Mouse (Mus musculus) layer of hippocampus, adult 9-11 months (tissue): ENCODE results near the gene Cygb.
A peak's percentile ranks its signal among the peaks of the same experiment; 100 is the strongest.

Source experiments
- DNase-seq: peaks from one replicate; pipeline ENCODE4 v3.0.0; 2022

Gene Cygb

GRCm38 (mm10) chr11:116630171-116630965, 23.7 kb downstream of the Cygb start:
- no peak for DNase-seq

- no peak for DNase-seq
These were observed 24.6 kb downstream of the Cygb start for GRCm38 (mm10) chr11:116629472-116629871.

GRCm38 (mm10) chr11:116628712-116629111, 25.4 kb downstream of the Cygb start:
- DNase-seq, result peak; percentile 84

- DNase-seq, result no peak
These were observed 26.8 kb downstream of the Cygb start for GRCm38 (mm10) chr11:116627072-116628020.

DNA sequence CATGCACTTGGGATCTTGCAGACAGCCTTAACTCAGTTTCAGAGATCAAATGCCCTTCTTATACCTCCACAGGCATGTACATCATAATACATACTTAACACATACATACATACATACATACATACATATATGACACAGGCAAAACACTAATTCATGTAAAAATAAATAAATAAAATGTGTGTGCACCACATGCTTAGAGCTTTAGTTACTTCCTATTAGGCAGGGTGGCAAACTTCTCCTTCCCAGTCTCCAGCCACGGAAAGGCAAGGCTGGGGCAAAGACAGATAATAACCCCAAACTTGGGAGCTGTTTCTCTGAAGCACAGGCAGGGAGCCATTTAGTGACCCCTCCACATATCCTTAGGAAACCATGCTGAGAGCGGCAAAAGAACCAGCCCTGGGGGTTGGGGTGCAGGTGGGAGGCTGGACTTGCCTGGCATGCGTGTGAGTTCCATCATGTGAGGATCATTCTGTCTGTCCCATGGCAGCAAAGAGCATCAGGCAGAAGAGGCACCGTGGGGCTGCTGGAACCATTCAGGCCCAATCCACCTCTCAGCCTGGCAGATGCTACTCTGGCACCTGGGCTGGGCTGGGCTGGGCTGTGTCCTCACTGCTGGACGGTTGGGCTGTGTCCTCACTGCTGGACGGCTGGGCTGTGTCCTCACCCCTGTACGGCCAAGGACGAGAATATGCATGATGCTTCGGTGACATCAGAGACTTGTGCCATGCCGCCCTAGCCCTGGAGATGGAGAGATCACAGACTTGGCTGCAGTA, 27.6 kb downstream of the Cygb start, which contains the start of gene Rhbdf2:
Gene Rhbdf2 (minus strand): TSS at position 721 of the 773 bp plus-strand sequence.
- no peak for DNase-seq

DNA sequence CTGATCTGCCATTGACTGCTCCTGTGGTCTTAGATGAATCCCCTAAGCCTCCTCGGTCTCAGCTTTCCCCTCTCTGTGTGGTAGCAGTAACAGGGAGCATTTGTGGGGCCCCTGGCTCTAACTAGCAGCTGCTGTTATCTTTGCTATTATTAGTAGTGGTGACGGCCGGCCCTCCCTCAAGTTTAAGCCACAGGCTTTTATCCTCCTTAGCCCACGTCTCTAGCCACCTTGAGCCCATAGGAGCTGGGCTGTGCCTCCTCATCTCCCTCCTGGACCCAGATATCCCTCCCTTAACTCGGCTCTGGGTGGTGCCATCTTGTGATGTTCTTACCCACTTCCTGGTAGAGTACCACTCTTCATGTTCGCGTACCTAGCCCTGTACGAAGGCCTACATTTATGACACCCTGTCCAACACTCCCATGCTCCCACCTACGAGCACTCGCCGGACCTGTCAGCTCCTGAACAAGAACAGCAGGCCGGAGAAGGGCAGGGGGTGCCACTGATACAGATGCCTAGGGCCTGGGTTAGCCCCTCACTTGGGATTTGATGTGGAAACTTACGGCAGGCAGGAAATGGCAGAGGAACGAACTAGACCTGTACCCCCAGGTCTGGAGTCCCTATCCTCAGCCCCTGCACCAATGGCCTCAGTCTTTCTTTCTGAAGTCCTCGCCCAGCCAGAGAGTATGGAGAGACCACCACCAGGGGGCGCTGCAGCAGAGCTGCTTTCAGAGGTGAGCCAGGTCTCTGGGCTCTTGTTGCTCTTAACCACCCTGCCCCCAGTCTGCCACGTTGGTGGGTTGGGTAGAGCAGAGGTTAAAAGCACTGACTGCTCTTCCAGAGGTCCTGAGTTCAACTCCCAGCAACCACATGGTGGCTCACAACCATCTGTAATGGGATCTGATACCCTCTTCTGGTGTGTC, 28.8 kb downstream of the Cygb start:
- DNase-seq, result no peak

DNA sequence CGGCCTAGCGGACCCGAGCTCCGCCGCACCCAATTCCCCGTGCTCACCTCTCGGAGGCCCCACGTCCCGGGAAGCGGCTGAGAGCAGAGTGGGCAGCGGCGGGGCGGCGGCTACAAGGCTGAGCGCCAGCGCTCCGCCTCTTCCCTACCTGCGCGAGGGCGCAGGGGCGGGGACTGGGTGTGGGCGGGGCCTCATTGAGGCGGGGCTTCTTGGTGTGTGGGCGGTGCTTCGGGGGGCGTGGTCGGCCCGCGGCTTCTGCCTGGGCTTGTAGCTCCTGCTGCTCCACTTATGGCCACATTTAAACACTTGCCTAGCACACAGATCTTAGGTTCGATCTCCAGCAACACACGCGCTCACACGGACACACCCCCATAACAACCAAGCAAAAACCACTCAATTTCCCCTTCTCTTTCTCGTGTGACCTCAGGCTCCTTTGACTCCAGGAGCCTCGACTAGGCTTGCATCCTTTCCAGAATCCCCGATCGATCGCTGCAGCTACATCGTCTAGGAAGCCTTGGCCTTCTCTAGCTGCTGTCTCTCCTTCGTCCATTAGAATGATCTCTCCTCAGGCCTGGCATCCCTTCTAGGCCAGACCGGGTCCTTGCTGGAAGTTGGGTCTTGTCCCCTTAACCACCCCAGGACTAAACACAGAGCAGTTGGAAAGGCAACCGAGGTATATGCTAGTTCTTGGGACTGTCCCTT, 29.8 kb downstream of the Cygb start:
- DNase-seq, result peak; percentile 35

GRCm38 (mm10) chr11:116623281-116624124, 30.6 kb downstream of the Cygb start:
- DNase-seq, result no peak

DNA sequence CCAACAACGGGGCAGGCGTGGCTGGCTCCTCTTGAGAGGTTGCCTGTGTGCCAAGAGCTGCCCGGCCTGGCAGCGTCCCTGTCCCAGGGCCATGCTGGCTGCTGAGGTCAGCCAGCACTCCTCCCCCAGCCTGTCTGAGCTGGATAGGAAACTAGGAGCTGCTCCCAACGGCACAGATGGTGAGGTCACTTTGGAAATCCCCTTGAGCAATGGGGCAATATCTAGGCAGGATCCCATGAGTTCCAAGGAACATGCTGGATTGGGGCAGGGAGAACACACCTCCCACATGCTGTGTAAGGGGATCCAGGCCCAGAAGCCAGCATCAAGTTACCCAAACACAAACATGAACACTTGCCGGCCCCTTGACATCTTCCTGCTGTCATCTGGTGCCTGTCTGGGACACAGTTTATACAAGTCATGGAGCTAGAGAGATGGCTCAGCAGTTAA, 32.8 kb downstream of the Cygb start:
- peak; percentile 50 for DNase-seq

DNA sequence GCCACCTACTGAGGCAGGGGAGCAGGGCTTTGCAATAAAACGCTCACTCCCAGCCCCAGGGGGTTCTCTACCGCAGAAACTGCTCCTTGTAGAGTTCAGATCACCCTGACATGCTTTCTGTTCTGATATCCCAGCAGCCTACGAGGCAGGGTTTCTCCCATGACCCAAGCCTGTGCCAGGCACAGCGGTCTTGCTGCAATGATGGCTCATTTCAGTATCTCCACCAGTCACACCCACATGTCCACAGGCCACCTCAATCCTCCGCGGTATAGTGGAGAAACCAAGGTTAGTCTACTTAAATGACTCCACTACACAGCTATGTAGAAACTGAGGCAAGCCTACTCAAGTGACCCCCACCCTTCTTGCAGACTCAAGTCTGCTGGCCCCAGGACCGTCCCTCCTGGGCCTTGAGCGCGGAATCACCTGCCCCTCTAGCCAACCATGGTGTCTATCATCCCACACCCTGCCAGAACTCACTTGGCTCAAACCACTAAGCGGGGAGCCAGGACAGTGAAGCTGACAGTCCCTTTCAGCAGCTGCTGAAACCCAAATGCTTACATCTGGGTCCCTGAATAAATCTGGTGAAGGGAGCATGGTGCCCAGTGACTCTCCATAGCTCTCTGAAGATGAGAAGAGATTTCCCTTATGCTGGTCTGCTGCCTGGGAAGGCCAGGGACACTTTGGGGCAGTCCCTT, 33.4 kb downstream of the Cygb start:
- no peak for DNase-seq

- DNase-seq, result no peak
These were observed 34.0 kb downstream of the Cygb start for GRCm38 (mm10) chr11:116620073-116620472.

- DNase-seq, result no peak
These were observed 34.6 kb downstream of the Cygb start for GRCm38 (mm10) chr11:116619561-116619960.

GRCm38 (mm10) chr11:116619156-116619555, 35.0 kb downstream of the Cygb start:
- no peak for DNase-seq

DNA sequence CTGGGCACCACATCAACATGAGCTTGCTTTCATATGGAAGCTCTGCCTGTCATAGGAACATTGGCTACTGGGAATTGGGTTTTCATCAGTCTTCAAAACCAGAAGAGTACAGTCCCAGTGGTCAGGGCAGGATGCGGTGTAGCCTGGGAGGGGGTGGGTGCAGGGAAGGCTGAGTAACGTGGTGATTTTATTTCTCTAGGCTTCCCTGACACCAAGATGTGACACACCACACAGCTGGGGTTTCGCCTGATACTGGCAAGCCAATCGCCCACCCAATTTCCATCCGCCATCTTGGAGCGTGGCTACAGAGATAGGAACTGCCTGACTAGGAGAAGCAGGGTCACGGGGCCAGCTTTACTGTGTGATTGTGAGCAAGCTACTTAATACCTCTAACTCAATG, 35.4 kb downstream of the Cygb start:
- no peak for DNase-seq

GRCm38 (mm10) chr11:116617641-116618040, 36.5 kb downstream of the Cygb start:
- DNase-seq, result peak; percentile 56

DNA sequence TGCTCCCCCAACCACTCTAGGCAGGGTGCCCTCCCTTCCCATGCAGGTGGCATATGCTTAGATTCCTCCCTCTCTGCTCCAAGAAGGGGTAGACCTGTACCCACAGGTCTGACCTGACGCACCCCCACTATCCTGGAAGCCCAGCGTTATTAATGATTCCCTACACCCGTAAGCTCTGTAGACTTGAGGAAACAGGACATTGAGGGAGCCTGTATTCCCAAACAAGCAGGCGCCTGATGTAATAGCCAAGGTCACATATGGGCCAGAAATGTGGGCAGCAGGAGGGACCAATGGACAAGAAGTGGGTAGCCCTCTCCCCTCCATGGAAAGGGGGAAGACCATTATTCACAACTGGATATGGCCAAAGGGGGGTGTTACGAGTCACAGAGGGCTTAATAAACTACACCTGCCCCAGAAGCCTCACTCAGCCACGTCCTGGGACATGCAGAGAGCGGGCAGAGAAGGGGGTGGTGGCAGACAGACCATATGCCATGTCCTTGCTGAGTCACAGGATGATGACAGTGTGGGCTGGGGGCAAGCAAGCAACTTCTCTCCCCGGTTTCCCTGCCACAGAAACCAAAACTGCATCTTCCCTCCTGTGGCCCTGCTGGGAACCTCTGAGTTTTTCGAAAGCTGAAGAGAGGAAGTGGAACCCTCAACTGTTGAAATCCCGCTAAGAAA, 37.5 kb downstream of the Cygb start:
- DNase-seq, result peak; percentile 32

DNA sequence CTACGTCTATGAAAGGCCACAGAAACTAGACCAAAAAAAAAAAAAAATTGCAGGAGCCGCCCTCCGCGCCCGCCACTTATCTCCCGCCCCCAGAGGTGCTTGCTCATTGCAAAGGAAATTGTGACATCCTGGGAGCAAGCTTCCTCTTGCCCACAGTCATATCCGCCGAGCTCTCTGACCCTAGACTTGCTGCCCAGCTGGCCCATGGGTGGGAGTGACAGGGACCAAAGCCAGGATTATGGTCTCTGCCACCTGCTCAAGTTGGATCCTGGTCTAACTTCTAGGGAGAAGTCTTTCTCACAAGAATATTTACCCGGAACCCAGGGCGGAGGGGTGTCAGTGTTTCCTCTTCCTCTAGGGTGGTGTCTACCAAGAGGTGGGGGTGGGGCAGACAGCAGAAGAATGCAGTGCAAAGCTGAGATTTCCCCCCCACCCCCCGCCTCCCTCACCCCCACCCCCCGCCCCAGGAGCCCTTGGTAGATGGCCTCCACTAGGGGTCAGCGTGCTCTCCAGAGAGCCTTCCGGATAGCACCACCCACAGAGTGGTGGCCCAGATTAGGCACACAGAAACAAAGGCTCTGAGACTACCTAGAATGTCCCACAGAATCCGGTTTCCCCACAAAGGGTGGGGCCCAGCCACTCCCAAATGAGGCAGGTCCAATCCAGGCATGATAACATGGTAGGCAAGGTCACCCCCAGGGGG, 38.2 kb downstream of the Cygb start:
- DNase-seq, result peak; percentile 63

GRCm38 (mm10) chr11:116613234-116613633, 40.9 kb downstream of the Cygb start:
- no peak for DNase-seq
